Mouse (Mus musculus) layer of hippocampus, adult 8-10 months (tissue): ENCODE results near the gene Dst. TPM values are rescaled to one million over a fixed set of nuclear protein-coding genes. Genes with fewer than 3 reads are reported as not detected.

Experiments
- DNase-seq, 2 experiments: peaks; one replicate each; pipeline ENCODE4 v3.0.0; 2022; ENCODE audit warnings: low spot score in 2 of 2
- total RNA-seq, 4 experiments: library from RNA; stranded (reverse); gene quantifications; 2 replicates each; pipeline ENCODE4 v1.2.4; 2022

The Dst gene
- total RNA-seq, 4 experiments from 2014 or later: 211 to 239 (median 222) TPM

DNA sequence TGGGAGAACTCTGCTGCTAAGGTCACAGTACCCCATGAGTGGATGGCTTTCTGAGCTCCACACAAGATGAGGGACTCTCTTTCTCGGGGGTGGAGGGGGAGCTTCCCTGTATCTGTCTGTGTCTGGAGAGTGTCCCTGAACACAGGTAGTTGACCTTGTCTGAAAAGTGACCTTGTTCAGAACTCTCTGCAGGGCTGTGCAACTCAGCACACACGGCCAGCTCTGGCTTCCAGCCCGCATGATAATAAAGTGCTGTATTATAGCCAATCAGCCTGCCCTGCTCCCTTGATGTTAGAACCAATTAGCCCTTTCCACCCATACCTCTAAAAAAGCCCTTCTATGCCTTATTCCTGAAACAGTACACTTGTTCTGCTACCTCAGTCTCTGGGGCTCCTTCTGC is 188.9 kb downstream of the Dst start:
- no peak for DNase-seq

DNA sequence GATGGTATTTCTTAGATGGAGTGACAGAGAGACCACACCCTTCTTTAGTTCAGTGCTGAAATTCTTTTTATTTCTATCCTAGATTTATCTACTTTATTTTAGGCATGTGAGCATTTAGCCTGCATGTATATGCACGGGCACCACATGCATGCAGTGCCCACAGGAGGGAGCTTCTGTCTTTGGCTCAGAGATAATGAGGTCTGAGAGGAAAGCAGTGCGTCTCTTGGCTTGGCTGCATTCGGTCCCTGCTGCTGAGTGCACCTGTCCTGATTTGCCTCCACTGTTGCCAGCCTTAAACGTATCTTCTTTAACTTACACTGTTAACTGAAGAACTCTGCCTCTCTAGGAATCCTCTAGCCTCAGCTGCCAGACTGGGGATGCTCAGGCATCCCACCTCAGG is 189.6 kb downstream of the Dst start:
- DNase-seq: no peak

DNA sequence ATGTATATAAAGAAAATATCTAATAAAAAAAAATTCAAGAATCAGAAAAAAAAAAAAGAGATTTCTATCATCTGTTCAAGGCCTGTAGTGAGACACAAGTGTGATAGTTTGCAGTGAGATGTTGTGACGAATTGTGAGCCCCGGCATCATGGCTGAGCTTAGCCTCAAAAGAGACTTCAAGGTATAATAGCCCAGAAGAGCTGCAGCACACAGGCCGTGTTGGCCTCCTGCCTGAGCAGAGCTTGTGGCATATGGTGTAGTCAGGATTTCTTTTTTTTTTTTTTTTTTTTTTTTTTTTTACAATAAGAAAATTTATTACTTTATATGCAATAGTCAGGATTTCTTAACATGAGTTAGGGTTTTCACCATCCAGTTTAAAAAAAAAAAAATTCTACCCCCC is 191.4 kb downstream of the Dst start:
- no peak for DNase-seq

DNA sequence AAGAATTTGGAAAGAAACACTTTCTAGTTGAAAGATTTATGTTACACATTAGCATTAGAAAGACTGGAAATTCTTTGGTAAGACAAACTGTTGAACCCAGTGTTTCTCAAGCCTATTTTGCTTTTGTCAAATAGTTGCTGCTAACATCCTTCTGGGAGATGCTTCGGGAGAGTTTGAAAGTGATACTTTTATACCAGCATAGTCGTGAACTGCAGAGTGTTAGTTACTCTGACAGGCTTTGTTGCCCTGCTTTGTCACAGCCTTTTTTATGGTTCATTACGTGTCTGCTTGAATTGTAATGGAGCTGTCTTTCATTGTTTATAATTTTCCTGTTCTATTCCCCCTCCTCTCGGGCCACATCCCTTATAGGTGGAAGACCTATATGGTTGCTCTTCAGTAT is 192.4 kb downstream of the Dst start:
- DNase-seq: no peak

DNA sequence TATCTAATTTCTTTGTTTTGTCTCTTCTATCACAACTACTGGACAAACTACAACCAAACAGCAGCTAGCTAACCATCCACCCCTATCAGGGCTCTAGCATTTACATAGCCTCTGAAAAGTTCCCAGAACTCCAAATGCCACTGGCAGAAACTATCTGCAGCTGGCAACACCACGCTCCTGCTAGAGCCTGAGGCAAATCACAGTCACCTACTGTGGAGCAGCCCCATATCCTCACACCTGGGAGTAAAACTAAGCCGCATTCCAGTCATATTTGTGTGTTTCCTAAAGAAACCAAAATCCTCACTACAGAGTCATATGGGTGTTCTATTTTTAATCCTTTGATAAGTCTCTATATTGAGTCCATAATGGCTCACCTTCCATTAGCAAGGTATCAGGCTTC is 194.6 kb downstream of the Dst start:
- no peak for DNase-seq

DNA sequence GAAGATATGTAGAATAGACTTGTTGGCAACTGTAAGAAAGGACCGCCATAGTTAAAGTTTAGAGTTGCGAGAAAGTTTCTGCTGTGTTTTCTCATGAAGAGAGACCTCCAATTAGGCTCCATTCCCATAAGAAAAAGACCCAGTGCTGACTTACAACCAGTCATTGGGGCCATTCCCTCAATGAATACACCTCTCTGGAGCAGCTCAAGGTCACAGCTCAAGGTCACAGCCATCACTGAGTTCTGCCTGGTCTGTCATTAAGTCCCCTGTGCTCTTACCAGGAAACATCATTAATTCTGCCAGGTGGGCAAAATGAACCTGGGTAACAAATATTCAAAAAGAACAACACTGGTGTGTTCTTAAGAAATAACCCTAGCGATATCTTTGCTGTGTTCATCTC is 195.2 kb downstream of the Dst start:
- DNase-seq: no peak

DNA sequence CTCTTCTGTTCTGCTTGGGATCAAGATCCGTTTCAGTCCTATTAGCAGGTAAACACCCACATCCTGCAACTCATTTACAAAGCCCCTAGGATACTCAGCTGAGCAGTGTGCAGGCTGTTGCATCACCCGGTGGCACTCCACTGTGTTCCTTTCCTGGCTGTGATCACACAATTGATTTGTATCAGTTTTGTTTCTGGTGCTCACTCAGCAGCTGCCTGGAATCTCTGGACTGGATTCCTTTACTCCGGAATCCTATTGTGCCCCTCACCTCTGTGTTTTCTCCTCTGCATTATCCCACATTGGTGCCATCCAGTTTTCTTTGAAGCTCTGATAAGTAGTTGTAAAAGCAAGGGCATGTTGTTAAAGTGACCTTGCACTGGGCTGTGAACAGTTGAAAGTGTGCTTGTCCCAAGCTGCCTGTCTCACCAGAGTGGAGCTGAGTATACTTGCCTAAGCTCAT is 195.7 kb downstream of the Dst start:
- no peak for DNase-seq

DNA sequence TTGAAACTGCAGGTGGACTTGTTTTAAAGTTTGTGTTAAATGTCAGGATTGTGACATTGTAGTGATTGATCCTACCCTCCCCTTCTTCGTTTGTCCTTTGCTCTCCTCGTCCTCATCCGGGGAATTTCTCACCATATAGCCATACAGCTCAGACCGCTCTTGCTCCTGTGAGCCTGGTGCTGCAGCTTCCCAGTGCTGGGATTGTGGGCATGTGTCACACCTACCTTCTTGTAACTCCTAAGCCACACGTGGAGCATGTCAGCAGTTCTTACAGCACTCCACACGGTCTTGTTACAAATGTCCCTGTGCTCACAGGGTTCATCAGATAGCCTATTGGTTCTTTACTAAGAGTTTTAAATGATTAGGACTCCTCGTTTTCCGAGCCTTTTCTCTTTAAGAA is 196.8 kb downstream of the Dst start:
- DNase-seq: no peak

DNA sequence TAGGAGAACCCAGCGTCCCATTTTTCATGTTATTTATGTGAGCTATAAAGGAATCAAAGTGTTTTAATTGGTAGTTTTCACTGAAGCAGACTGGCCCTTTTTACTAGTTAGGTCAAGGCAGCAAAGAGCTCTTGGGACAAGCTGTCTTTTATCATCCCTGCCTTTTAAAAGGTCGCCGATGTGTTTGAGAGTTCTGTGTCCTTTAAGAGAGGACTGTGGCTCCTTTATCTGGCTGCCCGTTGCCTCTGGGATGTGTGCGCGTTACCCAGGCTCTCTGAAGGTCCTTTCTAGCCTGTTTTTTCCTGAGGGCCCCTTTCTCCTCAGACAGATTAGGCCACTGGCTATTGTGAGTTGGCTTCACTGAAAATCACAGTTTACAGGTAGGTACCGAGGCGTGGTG is 198.6 kb downstream of the Dst start:
- no peak for DNase-seq

DNA sequence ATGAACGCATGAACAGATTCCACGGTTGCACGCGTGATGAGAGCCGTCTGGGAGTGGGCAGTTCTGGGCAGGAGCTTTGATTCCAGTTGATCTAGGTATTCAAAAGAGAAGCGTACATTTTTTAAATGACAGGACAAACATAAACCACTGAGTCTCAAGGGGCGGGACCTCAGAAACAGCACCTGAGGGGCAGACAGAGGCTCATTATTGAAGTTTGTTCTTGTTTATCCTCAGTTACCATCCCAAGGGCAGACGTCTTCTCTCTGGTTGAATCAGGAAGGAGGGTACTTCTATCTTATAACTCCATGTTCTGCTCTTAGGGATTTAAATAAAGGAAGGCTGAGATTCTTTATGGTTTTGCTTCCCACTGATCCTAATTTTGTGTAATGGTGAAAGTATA is 199.1 kb downstream of the Dst start:
- DNase-seq: no peak

DNA sequence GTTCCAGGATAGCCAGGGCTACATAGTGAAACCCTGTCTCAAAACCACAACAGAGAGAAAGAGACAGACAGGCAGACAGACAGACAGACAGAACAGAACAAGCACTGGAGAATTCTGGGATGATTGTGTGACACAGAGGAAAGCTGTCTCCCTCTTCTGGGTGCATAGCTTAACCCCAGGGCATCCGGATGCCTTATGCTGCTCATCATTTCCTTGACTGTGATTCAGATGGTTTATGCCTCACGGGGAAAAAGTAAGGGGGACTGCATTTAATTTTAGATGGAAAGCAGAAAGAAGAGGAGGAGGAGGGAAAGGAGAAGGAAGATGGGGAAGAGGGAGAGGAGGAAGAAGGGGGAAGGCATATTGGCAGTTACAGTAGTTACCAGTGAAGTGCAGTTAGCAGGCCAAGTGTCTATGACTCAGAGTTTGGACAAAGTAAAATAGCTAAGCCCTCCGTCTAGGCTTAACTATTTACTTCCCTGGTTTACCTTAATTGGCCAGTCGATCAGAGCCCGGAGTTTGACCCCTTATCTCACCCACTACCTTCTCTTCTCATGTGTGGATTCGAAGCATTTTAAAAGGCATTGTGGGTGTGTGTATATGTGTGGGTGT is 201.7 kb downstream of the Dst start:
- no peak for DNase-seq

DNA sequence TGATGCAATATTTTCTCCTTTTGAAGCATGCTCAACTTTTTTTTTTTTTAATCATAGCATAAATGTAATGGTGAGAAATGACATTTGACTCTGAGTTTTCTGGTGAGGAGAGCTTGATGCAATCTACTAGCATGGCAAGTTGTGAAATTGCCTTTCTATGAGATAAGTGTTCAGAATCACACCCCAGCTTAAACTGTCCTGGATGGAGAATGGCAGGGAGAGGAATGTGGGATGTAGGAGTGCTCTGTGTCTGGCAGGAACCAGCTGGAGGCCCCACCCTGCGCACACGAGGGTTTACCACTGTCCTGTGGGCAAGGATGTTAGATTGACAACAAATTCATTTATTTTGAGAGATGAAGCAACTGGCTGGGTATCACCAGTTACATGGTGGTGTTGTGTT is 202.8 kb downstream of the Dst start:
- DNase-seq: no peak

DNA sequence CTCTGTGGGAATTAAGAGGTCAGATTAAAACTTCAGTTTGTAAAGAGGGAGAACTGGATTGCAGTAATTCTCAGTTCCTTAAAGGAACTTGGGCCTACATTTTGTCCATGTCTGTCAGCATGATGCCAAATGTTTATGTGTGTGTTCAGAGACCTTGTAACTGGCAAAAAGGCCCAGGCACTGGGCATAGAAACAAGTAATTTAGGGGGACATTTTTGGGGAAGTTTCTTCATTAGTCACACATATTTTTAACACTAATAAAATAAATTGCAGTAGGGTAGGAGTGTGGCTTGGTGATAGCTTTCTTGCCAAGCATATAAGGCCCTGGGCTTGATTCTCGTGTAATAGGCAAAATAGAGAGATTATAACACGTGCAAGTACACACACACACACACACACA is 203.9 kb downstream of the Dst start:
- no peak for DNase-seq

DNA sequence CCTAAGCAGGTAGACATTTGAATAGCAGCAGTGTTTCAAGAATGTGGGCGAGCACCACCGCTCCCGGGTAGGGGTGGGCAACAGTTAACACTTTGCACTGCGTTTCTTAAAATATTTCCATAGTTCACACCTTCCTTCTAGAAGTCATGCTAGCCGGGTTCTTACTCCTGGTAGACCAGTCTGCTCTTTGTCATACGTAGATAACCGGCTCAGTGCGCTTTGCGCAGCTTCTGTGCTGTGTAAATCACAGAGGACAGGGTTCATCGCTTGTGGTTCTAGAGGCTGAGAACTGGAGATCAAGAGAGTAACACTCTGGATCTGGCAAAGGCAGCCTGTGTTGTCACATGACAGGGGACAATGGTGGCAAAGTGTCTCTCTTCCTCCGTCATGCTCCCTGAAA is 208.4 kb downstream of the Dst start:
- no peak for DNase-seq

DNA sequence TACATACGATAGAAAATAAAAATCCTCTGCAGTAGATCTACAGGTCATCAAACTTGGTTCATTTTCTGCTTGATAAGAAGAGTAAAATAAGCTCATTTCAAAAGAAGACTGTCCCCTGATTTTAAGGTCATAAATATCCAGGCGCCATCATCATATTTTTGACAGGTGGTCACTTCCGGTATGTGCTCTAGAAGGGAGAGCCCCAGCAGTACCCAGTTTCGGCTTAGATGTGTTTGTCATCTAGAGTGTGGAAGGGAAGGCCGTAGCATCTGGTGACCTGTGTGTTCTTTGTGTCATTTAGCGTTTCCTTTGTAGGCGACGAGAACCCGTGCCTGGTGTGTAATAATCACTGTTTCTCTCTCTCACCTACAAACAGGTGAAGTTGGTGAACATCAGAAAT is 209.0 kb downstream of the Dst start:
- no peak for DNase-seq

DNA sequence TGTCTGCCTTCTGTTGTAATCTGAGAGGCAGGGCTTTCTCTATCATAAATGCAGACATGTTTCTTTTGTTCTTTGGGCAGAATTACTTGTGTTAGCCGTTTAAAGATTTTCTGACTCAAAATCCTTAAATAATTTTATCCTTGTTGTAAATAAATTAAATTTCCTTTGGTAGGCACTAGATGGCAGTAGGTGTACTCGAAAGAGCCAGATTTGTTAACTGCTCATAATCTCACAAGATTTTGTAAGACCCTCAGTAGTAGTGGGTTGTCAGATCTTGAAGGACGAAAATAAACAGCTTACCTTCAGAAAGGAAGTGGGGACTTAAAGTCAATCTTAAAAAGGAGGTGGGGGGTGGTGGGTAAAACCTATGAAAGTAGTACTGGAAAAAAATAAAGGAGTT is 209.7 kb downstream of the Dst start:
- no peak for DNase-seq

DNA sequence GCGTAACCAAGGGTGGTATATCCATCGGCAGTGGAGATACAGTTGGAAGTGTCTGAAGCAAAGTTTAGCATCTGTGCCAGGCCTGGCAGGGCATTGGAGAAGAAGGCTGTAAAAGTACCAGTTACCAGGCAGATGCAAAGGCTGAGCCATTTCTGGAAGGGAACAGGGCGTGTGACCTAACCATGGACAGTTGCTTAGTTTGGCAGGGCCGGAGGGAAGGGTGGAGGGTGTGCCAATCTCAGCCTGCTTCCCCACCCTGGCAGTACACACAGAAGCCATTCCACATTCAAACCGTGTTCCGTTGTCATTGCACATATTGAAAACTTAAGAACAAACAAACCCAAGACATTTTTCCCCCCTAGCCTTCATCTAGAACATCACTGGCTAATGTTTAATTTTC is 212.0 kb downstream of the Dst start:
- DNase-seq: no peak

DNA sequence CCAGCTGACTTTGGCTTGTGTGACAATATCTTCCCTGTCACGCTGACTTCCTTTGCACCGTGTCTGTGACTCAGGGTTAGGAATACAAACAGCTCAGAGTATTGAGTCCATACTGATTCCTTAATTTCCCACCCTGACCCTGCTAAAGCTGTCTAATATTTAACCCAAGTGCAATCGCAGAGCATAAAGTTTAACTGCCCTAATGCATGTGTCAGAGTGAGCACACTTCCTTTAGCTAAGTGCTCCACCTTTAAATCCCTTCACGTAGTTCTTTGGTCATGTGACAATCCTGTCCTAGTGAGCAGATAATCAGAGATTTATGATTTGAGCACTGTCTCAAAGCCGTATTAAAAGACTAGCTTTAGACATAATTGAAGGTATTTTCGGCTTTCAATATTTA is 212.6 kb downstream of the Dst start:
- no peak for DNase-seq

DNA sequence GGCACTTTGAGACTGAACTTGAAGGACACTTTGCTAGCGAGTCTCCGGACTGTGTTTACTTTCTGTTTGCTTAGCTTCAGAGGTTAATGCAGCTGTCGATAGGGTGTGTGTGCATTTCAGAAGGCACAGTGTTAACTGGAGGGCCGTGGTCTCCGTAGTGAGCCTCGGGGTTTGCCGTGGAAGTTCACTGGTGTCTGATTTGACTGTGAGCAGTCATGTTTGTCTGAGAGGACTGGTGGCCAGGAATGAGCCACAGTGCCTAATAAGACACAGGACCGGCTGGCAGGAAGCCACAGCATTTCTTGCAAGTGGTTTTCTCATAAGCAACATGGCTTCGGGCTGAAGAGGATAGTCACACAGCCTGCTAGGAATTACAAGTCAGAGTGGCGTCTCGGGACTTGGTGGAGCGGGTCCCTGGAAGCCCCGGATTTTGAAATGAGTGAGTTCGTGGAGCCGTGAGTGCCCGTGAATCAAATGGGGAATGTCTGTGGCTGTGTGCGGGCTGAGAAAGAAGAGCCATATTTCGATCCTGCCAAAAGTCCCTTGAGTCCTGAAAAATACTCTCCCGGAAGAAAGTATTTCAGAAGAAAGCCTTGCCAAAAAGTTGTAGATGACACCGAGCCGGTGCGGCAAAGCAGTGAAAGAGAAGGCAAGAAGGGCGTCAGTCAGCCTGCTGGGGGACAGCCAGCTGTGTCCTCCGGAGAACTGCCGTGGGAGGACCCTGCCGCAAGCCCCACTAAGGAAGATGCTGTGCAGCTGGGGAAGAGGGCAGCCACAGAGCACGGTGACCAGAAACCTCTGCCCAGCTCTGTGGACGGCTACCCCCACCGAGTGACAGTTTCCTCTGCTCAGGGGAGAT is 213.4 kb downstream of the Dst start:
- DNase-seq: peak; percentile 33 to 55

DNA sequence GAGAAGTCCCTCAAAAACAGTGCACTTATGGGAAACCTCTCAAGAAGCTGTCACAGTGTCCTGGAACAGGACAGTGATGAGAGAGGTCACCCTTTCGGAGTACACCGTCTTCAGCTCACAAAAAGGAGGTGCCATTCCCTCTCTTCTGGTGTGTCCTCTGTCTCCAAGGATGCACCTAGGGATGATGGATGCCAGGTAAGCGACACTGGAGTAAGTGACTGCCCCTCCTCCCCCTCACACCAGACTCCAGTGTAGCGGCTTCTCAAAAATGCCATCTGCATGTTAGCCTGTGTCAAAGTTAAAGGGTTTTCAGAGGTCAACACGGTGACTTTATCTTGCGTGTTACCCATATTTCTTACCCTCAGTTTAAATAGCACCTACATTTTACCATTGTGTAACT is 214.2 kb downstream of the Dst start:
- DNase-seq: no peak

DNA sequence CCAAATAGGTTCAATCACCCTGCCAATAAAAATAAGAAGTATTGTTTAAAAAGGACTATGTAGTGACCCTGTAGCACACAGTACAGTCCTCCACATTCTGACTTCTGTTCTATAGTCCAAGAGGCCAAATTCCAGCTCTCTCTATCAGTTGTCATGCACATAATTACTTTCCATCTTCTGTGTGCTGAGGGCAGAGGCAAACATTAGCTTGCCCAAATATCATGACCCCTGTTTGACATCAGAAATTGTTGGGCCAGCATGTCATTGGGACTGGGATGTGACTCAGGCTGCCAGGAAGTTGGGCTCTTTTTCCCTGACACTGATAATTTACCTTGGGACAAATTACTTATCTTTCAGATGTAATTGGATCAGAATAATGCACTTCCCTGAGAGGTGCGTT is 214.9 kb downstream of the Dst start:
- no peak for DNase-seq

DNA sequence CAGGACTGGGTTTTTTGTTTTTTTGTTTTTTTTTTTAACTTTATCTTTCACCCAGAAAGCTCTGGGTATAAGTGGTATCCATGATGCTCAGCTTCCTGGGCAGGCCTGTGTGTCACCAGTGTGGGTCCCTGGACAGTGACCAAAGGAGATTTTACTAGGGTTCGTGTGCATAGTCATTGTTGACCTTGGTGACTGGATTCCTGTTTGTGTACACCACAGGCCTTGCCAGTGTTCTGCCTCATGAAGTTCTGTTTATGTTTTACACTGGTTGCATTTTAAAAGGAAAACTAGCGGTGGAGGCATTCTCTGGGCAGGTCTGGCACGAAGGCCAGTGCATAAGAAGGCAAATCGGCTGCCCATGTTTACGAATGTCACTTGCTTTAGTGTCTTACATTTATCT is 215.3 kb downstream of the Dst start:
- no peak for DNase-seq

DNA sequence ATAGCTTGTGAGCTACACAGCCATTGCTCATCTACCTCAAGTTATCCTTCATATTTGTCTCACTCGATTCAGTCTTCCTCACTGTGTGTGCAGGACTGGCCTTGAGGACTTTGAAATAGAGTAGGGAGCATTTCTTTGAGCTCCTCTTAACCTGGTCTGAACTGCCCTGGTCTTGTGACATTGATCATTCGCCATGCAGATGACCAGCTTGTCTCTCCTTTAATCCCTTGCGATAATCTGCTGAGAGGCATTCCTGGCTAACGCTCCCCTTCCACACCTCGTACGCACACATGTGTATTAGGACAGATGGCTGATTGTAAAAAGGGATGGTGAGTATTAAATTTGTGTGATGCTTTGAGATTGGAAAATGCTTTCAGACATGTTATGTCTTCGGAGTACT is 216.4 kb downstream of the Dst start:
- DNase-seq: no peak
